Comparison of ENCODE assay signal across 10 mouse cellular contexts in the genomic region with DNA sequence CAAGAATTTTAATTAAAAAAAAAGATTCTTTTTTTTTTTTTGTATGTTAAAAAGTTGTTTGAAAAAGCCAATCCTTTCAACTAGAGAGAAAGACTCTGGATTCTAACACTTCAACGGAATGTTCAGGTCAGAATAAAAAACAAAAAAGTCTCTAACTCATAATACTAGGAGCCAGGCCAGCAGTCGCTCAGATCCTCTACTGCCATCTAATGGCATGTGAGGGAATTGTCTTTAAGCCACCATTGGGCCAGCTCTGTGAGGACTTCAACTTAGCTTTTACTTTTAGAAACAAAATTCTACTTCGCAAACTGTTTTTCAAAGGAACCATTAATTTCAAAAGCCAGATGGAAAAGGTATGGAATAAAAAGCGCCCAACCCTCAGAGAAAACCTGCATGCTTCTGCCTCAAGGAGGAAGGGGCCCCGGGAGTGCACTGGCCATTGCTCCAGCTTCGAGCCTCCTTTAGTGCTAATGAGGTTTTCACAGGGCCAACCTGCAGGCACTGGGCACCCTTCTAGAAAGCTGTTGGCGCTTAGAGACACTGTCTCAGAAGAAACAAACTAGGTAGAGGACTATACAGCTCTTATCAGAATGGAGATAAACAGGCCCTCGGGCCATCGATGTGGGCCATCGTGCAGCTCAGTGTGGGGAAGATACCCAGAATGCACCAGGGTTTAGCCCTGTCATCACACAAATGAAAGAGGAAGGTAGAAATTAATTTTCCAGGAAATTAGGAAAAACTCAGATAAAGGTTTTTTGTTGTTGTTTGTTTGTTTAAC. TPM values are rescaled to one million over a fixed set of nuclear protein-coding genes. Genes with fewer than 3 reads are reported as not detected.
DNase-seq lines count a peak whose midpoint lies in the region; ATAC-seq lines count a peak whose summit lies in the region.
"Had no signal": no experiment of that assay in that cellular context is flagged by ENCODE, and none has a peak within 500 bp of the region (broad histone marks: within the 10 kb centered on the region; RNA-seq: fewer than 3 reads in every experiment).

No protein-coding gene starts in this region.

- no peaks in the 10 kb centered on the region for H3K9me3 ChIP-seq in hindbrain, embryonic 14.5 days (ENCODE audit: control insufficient read depth, low read length)
- H3K9me3 ChIP-seq in liver, embryonic 16.5 days (replicated peaks; ENCODE audit: control insufficient read depth, low read length) = no peaks in the 10 kb centered on the region
- H3K9me3 ChIP-seq: hindbrain, embryonic 15.5 days; neural tube, embryonic 13.5 days had no signal

- 60% methylated on average over 10 of the region's 10 CpGs for WGBS in hindbrain, embryonic 14.5 days
- WGBS in liver, embryonic 16.5 days (ENCODE audit: insufficient replicate concordance) = 33% methylated on average over 10 of the region's 10 CpGs

- no peak overlapping the region for H3K9ac ChIP-seq in hindbrain, embryonic 14.5 days
- H3K9ac ChIP-seq in liver, embryonic 16.5 days (ENCODE audit: low read depth, low read length) = no peak overlapping the region
- H3K9ac ChIP-seq: hindbrain, embryonic 15.5 days; neural tube, embryonic 13.5 days had no signal

- H3K27me3 ChIP-seq in hindbrain, embryonic 14.5 days (ENCODE audit: control insufficient read depth, insufficient read depth, low read length) = no peaks in the 10 kb centered on the region
- no peaks in the 10 kb centered on the region; the same call in 1 of the 2 replicates for H3K27me3 ChIP-seq in liver, embryonic 16.5 days (ENCODE audit: control insufficient read depth, insufficient read depth, low read depth, low read length)
- H3K27me3 ChIP-seq: hindbrain, embryonic 15.5 days had no signal

- ATAC-seq in hindbrain, embryonic 14.5 days (ENCODE audit: low FRiP score) = no peak
- ATAC-seq in liver, embryonic 16.5 days (ENCODE audit: low read depth) = peak; percentile 67

- no peak overlapping the region for H3K27ac ChIP-seq in hindbrain, embryonic 14.5 days
- H3K27ac ChIP-seq in liver, embryonic 16.5 days (ENCODE audit: low read length) = 0 out of 2 replicates have a peak overlapping the region, but pooled peaks have one; percentile 54
- H3K27ac ChIP-seq: hindbrain, embryonic 15.5 days; neural tube, embryonic 13.5 days had no signal

- peak; percentile 64 for DNase-seq in adrenal gland, postnatal 14 days
- DNase-seq in adrenal gland, postnatal 4 days (ENCODE audit: low spot score in 2 of 2) = no peak
- peak; percentile 37 for DNase-seq in ovary, postnatal 14 days (ENCODE audit: low spot score)
- no peak for DNase-seq in ovary, postnatal 36 days (ENCODE audit: low spot score)
- DNase-seq in cerebellum, postnatal 25 days = peak; percentile 42 to 66
- peak; percentile 80 for DNase-seq in hindbrain, embryonic 14.5 days (ENCODE audit: low spot score)
- peak; percentile 30 for DNase-seq in spleen, adult 12 weeks (ENCODE audit: low spot score)

- no peak overlapping the region for H3K4me2 ChIP-seq in hindbrain, embryonic 14.5 days (replicated peaks)
- peak overlapping the region; percentile 3; the same call in 1 of the 2 replicates for H3K4me2 ChIP-seq in liver, embryonic 16.5 days (ENCODE audit: low read depth, low read length)
- H3K4me2 ChIP-seq: hindbrain, embryonic 15.5 days; neural tube, embryonic 13.5 days had no signal

- no peak overlapping the region for H3K4me3 ChIP-seq in hindbrain, embryonic 14.5 days (replicated peaks; ENCODE audit: low read length)
- H3K4me3 ChIP-seq in liver, embryonic 16.5 days (ENCODE audit: low read depth, low read length) = no peak overlapping the region
- H3K4me3 ChIP-seq: hindbrain, embryonic 15.5 days; neural tube, embryonic 13.5 days had no signal

- H3K4me1 ChIP-seq in hindbrain, embryonic 14.5 days (replicated peaks; ENCODE audit: control insufficient read depth, insufficient read depth, low read length) = no peaks in the 10 kb centered on the region
- peaks cover 4% of the 10 kb centered on the region for H3K4me1 ChIP-seq in liver, embryonic 16.5 days (ENCODE audit: control insufficient read depth, low read depth, low read length)
- H3K4me1 ChIP-seq: hindbrain, embryonic 15.5 days; neural tube, embryonic 13.5 days had no signal

- peaks cover 34% of the 10 kb centered on the region for H3K36me3 ChIP-seq in hindbrain, embryonic 14.5 days (replicated peaks; ENCODE audit: control insufficient read depth, insufficient read depth)
- H3K36me3 ChIP-seq in liver, embryonic 16.5 days (ENCODE audit: control insufficient read depth, insufficient read depth) = no peaks in the 10 kb centered on the region; the same call in 1 of the 2 replicates

RNA-seq across cellular contexts. Expression of a gene that starts 6.9 kb away (rescaled TPM):
- total RNA-seq in adrenal gland, postnatal 14 days (2021) = 22.2 and 24.9 TPM in 2 replicates
- total RNA-seq in adrenal gland, postnatal 4 days (2021) = 10 to 100 TPM; 30.5 to 32.2 TPM
- polyA plus RNA-seq in hindbrain, embryonic 14.5 days (2014; fragmentation: Nextera tagmentation; extraction: Ambion mirVana) = 23.1 and 23.8 TPM in 2 replicates
- polyA plus RNA-seq in liver, embryonic 16.5 days (2015; fragmentation: Nextera tagmentation; extraction: Ambion mirVana) = 6.4 and 7.0 TPM in 2 replicates

RNA-seq across cellular contexts. Expression of a gene that starts 25.6 kb away (rescaled TPM):
- total RNA-seq in adrenal gland, postnatal 14 days (2021) = 71.2 and 102 TPM in 2 replicates
- total RNA-seq in adrenal gland, postnatal 4 days (2021) = 10 to 100 TPM; 46.9 to 51.2 TPM
- polyA plus RNA-seq in hindbrain, embryonic 14.5 days (2014; fragmentation: Nextera tagmentation; extraction: Ambion mirVana) = 10.5 and 12.8 TPM in 2 replicates
- polyA plus RNA-seq in liver, embryonic 16.5 days (2015; fragmentation: Nextera tagmentation; extraction: Ambion mirVana) = 1.3 and 1.6 TPM in 2 replicates

Comparison
In these comparisons a context has a peak if more than half of its experiments do, and no peak if none do; other contexts are left out.
1. DNase-seq: peak in adrenal gland, postnatal 14 days (single experiment), ovary, postnatal 14 days (single experiment), cerebellum, postnatal 25 days (2 of 2), hindbrain, embryonic 14.5 days (single experiment) and spleen, adult 12 weeks (single experiment); none in adrenal gland, postnatal 4 days (0 of 2) and ovary, postnatal 36 days (single experiment).